Mouse (Mus musculus): ENCODE results near the gene Asb3.

The Asb3 gene

GRCm38 (mm10) chr11:30885171-30885871 lies at the start of gene Asb3, which contains the start of gene Gpr75:
TSS of gene Asb3 (plus strand) at chr11:30885416.
TSS of gene Gpr75 (plus strand) at chr11:30885358.
- DNase-seq (ENCODE audit: low read depth, low spot score): peak; percentile 70

GRCm38 (mm10) chr11:30838793-30839192 lies 46.4 kb upstream of the Asb3 start:
- DNase-seq (ENCODE audit: low read depth, low spot score): no peak

GRCm38 (mm10) chr11:30844355-30844754 lies 40.9 kb upstream of the Asb3 start:
- no peak for DNase-seq (ENCODE audit: low read depth, low spot score)

GRCm38 (mm10) chr11:30872425-30872824 lies 12.8 kb upstream of the Asb3 start:
- DNase-seq (ENCODE audit: low read depth, low spot score): no peak

- no peak for DNase-seq (ENCODE audit: low read depth, low spot score)
These were observed 2.9 kb downstream of the Asb3 start for GRCm38 (mm10) chr11:30888153-30888552.

GRCm38 (mm10) chr11:30896201-30896600 lies 11.0 kb downstream of the Asb3 start:
- peak; percentile 67 for DNase-seq (ENCODE audit: low read depth, low spot score)

- no peak for DNase-seq (ENCODE audit: low read depth, low spot score)
These were observed 14.1 kb downstream of the Asb3 start for GRCm38 (mm10) chr11:30899312-30899711.

GRCm38 (mm10) chr11:30912311-30912710 lies 27.1 kb downstream of the Asb3 start:
- DNase-seq (ENCODE audit: low read depth, low spot score): no peak

- no peak for DNase-seq (ENCODE audit: low read depth, low spot score)
These were observed 35.4 kb downstream of the Asb3 start for GRCm38 (mm10) chr11:30920641-30921040.

- DNase-seq (ENCODE audit: low read depth, low spot score): no peak
These were observed 38.1 kb downstream of the Asb3 start for GRCm38 (mm10) chr11:30923283-30923682.

- no peak for DNase-seq (ENCODE audit: low read depth, low spot score)
These were observed 42.9 kb downstream of the Asb3 start for GRCm38 (mm10) chr11:30928079-30928478.

- DNase-seq (ENCODE audit: low read depth, low spot score): no peak
These were observed 43.3 kb downstream of the Asb3 start for GRCm38 (mm10) chr11:30928498-30928897.

GRCm38 (mm10) chr11:30943522-30943921 lies 58.3 kb downstream of the Asb3 start:
- DNase-seq (ENCODE audit: low read depth, low spot score): no peak

GRCm38 (mm10) chr11:30952829-30953228 lies 67.6 kb downstream of the Asb3 start:
- peak; percentile 35 for DNase-seq (ENCODE audit: low read depth, low spot score)

GRCm38 (mm10) chr11:30953469-30954154 lies 68.4 kb downstream of the Asb3 start:
- DNase-seq (ENCODE audit: low read depth, low spot score): peak; percentile 53

- DNase-seq (ENCODE audit: low read depth, low spot score): peak; percentile 93
These were observed 69.1 kb downstream of the Asb3 start, which contains the start of gene Erlec1 for GRCm38 (mm10) chr11:30954279-30954725. TSS of gene Erlec1 (minus strand) at chr11:30954335.

GRCm38 (mm10) chr11:30985237-30985636 lies 100.0 kb downstream of the Asb3 start:
- no peak for DNase-seq (ENCODE audit: low read depth, low spot score)

GRCm38 (mm10) chr11:30985877-30986624 lies 100.8 kb downstream of the Asb3 start, which contains the start of gene Chac2:
TSS of gene Chac2 (minus strand) at chr11:30986350.
- DNase-seq (ENCODE audit: low read depth, low spot score): peak; percentile 94

GRCm38 (mm10) chr11:30986625-30987017 lies 101.4 kb downstream of the Asb3 start:
- DNase-seq (ENCODE audit: low read depth, low spot score): no peak

GRCm38 (mm10) chr11:30996670-30997069 lies 111.5 kb downstream of the Asb3 start:
- no peak for DNase-seq (ENCODE audit: low read depth, low spot score)

- no peak for DNase-seq (ENCODE audit: low read depth, low spot score)
These were observed 113.0 kb downstream of the Asb3 start for GRCm38 (mm10) chr11:30998199-30998598.

GRCm38 (mm10) chr11:30998704-30999103 lies 113.5 kb downstream of the Asb3 start:
- DNase-seq (ENCODE audit: low read depth, low spot score): no peak
